Mouse (Mus musculus) forelimb bud, embryonic 11.5 days (tissue): ENCODE results near the gene Tuba3a.

Source experiments
- DNase-seq: peaks from one replicate; pipeline ENCODE4 v3.0.0-alpha.2; 2012; ENCODE audit warnings: low read depth, low spot score

Gene Tuba3a

GRCm38 (mm10) chr6:125231117-125232044, 54.5 kb downstream of the Tuba3a start, which contains the start of gene Tapbpl:
TSS of gene Tapbpl (minus strand) at chr6:125231860.
- DNase-seq: no peak

GRCm38 (mm10) chr6:125230571-125230970, 55.3 kb downstream of the Tuba3a start:
- no peak for DNase-seq
